Mouse (Mus musculus): Measurements from ENCODE around the gene Aars2. TPM values are rescaled to one million over a fixed set of nuclear protein-coding genes. Genes with fewer than 3 reads are reported as not detected.

Gene Aars2
- polyA plus RNA-seq, 1 experiment from 2014 or later: 14.3 TPM

- no peaks in the 10 kb centered on the region for H3K36me3 ChIP-seq (replicated peaks; ENCODE audit: control insufficient read depth, insufficient read depth, low read depth, low read length)
- H3K4me3 ChIP-seq (ENCODE audit: low read depth, low read length): no peak overlapping the region
- H3K27ac ChIP-seq (replicated peaks; ENCODE audit: low read depth, low read length): no peak overlapping the region
- H3K9ac ChIP-seq (replicated peaks; ENCODE audit: low read length): no peak overlapping the region
- DNase-seq (ENCODE audit: low spot score) (peak; percentile 86), ATAC-seq (replicated peaks; ENCODE audit: insufficient number of reproducible peaks, low FRiP score, low TSS enrichment, low read depth) (no peak)
- H3K4me2 ChIP-seq (ENCODE audit: low read depth, low read length): no peak overlapping the region
- H3K4me1 ChIP-seq (ENCODE audit: control insufficient read depth, insufficient read depth, low read length): peaks cover 5% of the 10 kb centered on the region; the same call in 1 of the 2 replicates
- no peaks in the 10 kb centered on the region for H3K9me3 ChIP-seq (replicated peaks; ENCODE audit: control insufficient read depth, low read length)
- H3K27me3 ChIP-seq (ENCODE audit: control insufficient read depth, insufficient read depth, low read length): peaks cover 11% of the 10 kb centered on the region
- WGBS: 3% methylated on average over 8 of the region's 8 CpGs
These were observed 45.3 kb downstream of the Aars2 start for GRCm38 (mm10) chr17:45551816-45552451.

- ATAC-seq (replicated peaks; ENCODE audit: insufficient number of reproducible peaks, low FRiP score, low TSS enrichment, low read depth) (no peak), DNase-seq (ENCODE audit: low spot score) (no peak)
- Histone ChIP-seq H3K4me3 (ENCODE audit: low read depth, low read length) (no peak overlapping the region), H3K9ac (replicated peaks; ENCODE audit: low read length) (no peak overlapping the region), H3K4me2 (ENCODE audit: low read depth, low read length) (no peak overlapping the region), H3K4me1 (ENCODE audit: control insufficient read depth, insufficient read depth, low read length) (peaks cover 5% of the 10 kb centered on the region; the same call in 1 of the 2 replicates), H3K27ac (replicated peaks; ENCODE audit: low read depth, low read length) (no peak overlapping the region), H3K9me3 (replicated peaks; ENCODE audit: control insufficient read depth, low read length) (no peaks in the 10 kb centered on the region), H3K36me3 (replicated peaks; ENCODE audit: control insufficient read depth, insufficient read depth, low read depth, low read length) (no peaks in the 10 kb centered on the region), H3K27me3 (ENCODE audit: control insufficient read depth, insufficient read depth, low read length) (0 out of 2 replicates have a peak, but pooled peaks cover 5% of the 10 kb centered on the region)
- 78% methylated on average over 3 of the region's 3 CpGs for WGBS
These were observed 46.4 kb downstream of the Aars2 start for GRCm38 (mm10) chr17:45553065-45553464.

GRCm38 (mm10) chr17:45554420-45554819 lies 47.8 kb downstream of the Aars2 start:
- Histone ChIP-seq H3K4me3 (ENCODE audit: low read depth, low read length) (no peak overlapping the region), H3K9me3 (replicated peaks; ENCODE audit: control insufficient read depth, low read length) (no peaks in the 10 kb centered on the region), H3K27ac (replicated peaks; ENCODE audit: low read depth, low read length) (no peak overlapping the region), H3K9ac (replicated peaks; ENCODE audit: low read length) (no peak overlapping the region), H3K4me1 (ENCODE audit: control insufficient read depth, insufficient read depth, low read length) (peaks cover 5% of the 10 kb centered on the region; the same call in 1 of the 2 replicates), H3K36me3 (replicated peaks; ENCODE audit: control insufficient read depth, insufficient read depth, low read depth, low read length) (no peaks in the 10 kb centered on the region), H3K27me3 (ENCODE audit: control insufficient read depth, insufficient read depth, low read length) (0 out of 2 replicates have a peak, but pooled peaks cover 2% of the 10 kb centered on the region), H3K4me2 (ENCODE audit: low read depth, low read length) (no peak overlapping the region)
- no peak for ATAC-seq (replicated peaks; ENCODE audit: insufficient number of reproducible peaks, low FRiP score, low TSS enrichment, low read depth)
- no peak for DNase-seq (ENCODE audit: low spot score)
- WGBS: 56% methylated on average over 1 of the region's 1 CpGs

GRCm38 (mm10) chr17:45555452-45556106 lies 48.9 kb downstream of the Aars2 start, which contains the start of gene Nfkbie:
Nfkbie (plus strand) TSS chr17:45555703.
- ATAC-seq (replicated peaks; ENCODE audit: insufficient number of reproducible peaks, low FRiP score, low TSS enrichment, low read depth) (peak; percentile 63), DNase-seq (ENCODE audit: low spot score) (peak; percentile 97)
- H3K4me3 ChIP-seq (ENCODE audit: low read depth, low read length): peak within 1 kb of the TSS; percentile 66
- 0 out of 2 replicates have a peak, but pooled peaks cover 2% of the 10 kb centered on the region for H3K27me3 ChIP-seq (ENCODE audit: control insufficient read depth, insufficient read depth, low read length)
- peak within 1 kb of the TSS; percentile 96 for H3K4me2 ChIP-seq (ENCODE audit: low read depth, low read length)
- H3K4me1 ChIP-seq (ENCODE audit: control insufficient read depth, insufficient read depth, low read length): peaks cover 5% of the 10 kb centered on the region; the same call in 1 of the 2 replicates
- H3K36me3 ChIP-seq (replicated peaks; ENCODE audit: control insufficient read depth, insufficient read depth, low read depth, low read length): no peaks in the 10 kb centered on the region
- WGBS: under 1% methylated on average over 45 of the region's 45 CpGs
- H3K9ac ChIP-seq (replicated peaks; ENCODE audit: low read length): peak within 1 kb of the TSS; percentile 82
- no peak within 1 kb of the TSS for H3K27ac ChIP-seq (replicated peaks; ENCODE audit: low read depth, low read length)
- no peaks in the 10 kb centered on the region for H3K9me3 ChIP-seq (replicated peaks; ENCODE audit: control insufficient read depth, low read length)

GRCm38 (mm10) chr17:45556107-45556489 lies 49.5 kb downstream of the Aars2 start:
- DNase-seq (ENCODE audit: low spot score) (no peak), ATAC-seq (replicated peaks; ENCODE audit: insufficient number of reproducible peaks, low FRiP score, low TSS enrichment, low read depth) (no peak)
- H3K9me3 ChIP-seq (replicated peaks; ENCODE audit: control insufficient read depth, low read length): no peaks in the 10 kb centered on the region
- no peaks in the 10 kb centered on the region for H3K36me3 ChIP-seq (replicated peaks; ENCODE audit: control insufficient read depth, insufficient read depth, low read depth, low read length)
- H3K9ac ChIP-seq (replicated peaks; ENCODE audit: low read length): peak overlapping the region; percentile 82
- H3K4me1 ChIP-seq (ENCODE audit: control insufficient read depth, insufficient read depth, low read length): peaks cover 5% of the 10 kb centered on the region; the same call in 1 of the 2 replicates
- H3K4me3 ChIP-seq (ENCODE audit: low read depth, low read length): peak overlapping the region; percentile 66
- no peak overlapping the region for H3K27ac ChIP-seq (replicated peaks; ENCODE audit: low read depth, low read length)
- H3K4me2 ChIP-seq (ENCODE audit: low read depth, low read length): peak overlapping the region; percentile 96
- 0 out of 2 replicates have a peak, but pooled peaks cover 2% of the 10 kb centered on the region for H3K27me3 ChIP-seq (ENCODE audit: control insufficient read depth, insufficient read depth, low read length)
- WGBS: 5% methylated on average over 13 of the region's 14 CpGs

- peak overlapping the region; percentile 96; the same call in 1 of the 2 replicates for H3K4me2 ChIP-seq (ENCODE audit: low read depth, low read length)
- WGBS: 67% methylated on average over 3 of the region's 3 CpGs
- peak overlapping the region; percentile 66; the same call in 1 of the 2 replicates for H3K4me3 ChIP-seq (ENCODE audit: low read depth, low read length)
- H3K36me3 ChIP-seq (replicated peaks; ENCODE audit: control insufficient read depth, insufficient read depth, low read depth, low read length): no peaks in the 10 kb centered on the region
- H3K4me1 ChIP-seq (ENCODE audit: control insufficient read depth, insufficient read depth, low read length): peaks cover 5% of the 10 kb centered on the region; the same call in 1 of the 2 replicates
- no peak overlapping the region for H3K27ac ChIP-seq (replicated peaks; ENCODE audit: low read depth, low read length)
- H3K9me3 ChIP-seq (replicated peaks; ENCODE audit: control insufficient read depth, low read length): no peaks in the 10 kb centered on the region
- 0 out of 2 replicates have a peak, but pooled peaks cover 2% of the 10 kb centered on the region for H3K27me3 ChIP-seq (ENCODE audit: control insufficient read depth, insufficient read depth, low read length)
- DNase-seq (ENCODE audit: low spot score): no peak
- 0 out of 2 replicates have a peak overlapping the region, but pooled peaks have one; percentile 22 for H3K9ac ChIP-seq (replicated peaks; ENCODE audit: low read length)
- ATAC-seq (replicated peaks; ENCODE audit: insufficient number of reproducible peaks, low FRiP score, low TSS enrichment, low read depth): no peak
These were observed 50.0 kb downstream of the Aars2 start for GRCm38 (mm10) chr17:45556514-45557245.

GRCm38 (mm10) chr17:45557246-45557824 lies 50.7 kb downstream of the Aars2 start:
- 0 out of 2 replicates have a peak overlapping the region, but pooled peaks have one; percentile 22 for H3K9ac ChIP-seq (replicated peaks; ENCODE audit: low read length)
- H3K4me3 ChIP-seq (ENCODE audit: low read depth, low read length): no peak overlapping the region
- H3K4me2 ChIP-seq (ENCODE audit: low read depth, low read length): no peak overlapping the region
- 67% methylated on average over 6 of the region's 7 CpGs for WGBS
- H3K4me1 ChIP-seq (ENCODE audit: control insufficient read depth, insufficient read depth, low read length): peaks cover 5% of the 10 kb centered on the region; the same call in 1 of the 2 replicates
- no peaks in the 10 kb centered on the region for H3K36me3 ChIP-seq (replicated peaks; ENCODE audit: control insufficient read depth, insufficient read depth, low read depth, low read length)
- no peaks in the 10 kb centered on the region for H3K9me3 ChIP-seq (replicated peaks; ENCODE audit: control insufficient read depth, low read length)
- DNase-seq (ENCODE audit: low spot score) (no peak), ATAC-seq (replicated peaks; ENCODE audit: insufficient number of reproducible peaks, low FRiP score, low TSS enrichment, low read depth) (no peak)
- H3K27me3 ChIP-seq (ENCODE audit: control insufficient read depth, insufficient read depth, low read length): 0 out of 2 replicates have a peak, but pooled peaks cover 2% of the 10 kb centered on the region
- no peak overlapping the region for H3K27ac ChIP-seq (replicated peaks; ENCODE audit: low read depth, low read length)
